Mouse (Mus musculus) left cerebral cortex, adult 2 months (tissue): ENCODE data around the gene Hypm. TPM values are rescaled to one million over a fixed set of nuclear protein-coding genes. Genes with fewer than 3 reads are reported as not detected.

Source experiments
- DNase-seq, 2 experiments: peaks; one replicate each; pipeline ENCODE4 v3.0.0; 2021 to 2022; ENCODE audit warnings: low spot score in 2 of 2, mixed read lengths in 1 of 2; ENCODE audit errors: extremely low spot score in 1 of 2
- H3K27ac ChIP-seq: fragments of 200-600 bp; 2 replicates; pipeline ENCODE4 v1.8.1; 2022
- H3K4me3 ChIP-seq: fragments of 200-600 bp; 2 replicates; pipeline ENCODE4 v1.8.1; 2022
- CTCF ChIP-seq: fragments of 200-600 bp; IDR thresholded peaks from 2 replicates; pipeline ENCODE4 v1.8.1; 2022; ENCODE audit warnings: antibody characterized with exemption, mild to moderate bottlenecking, moderate library complexity
- intact Hi-C: fragments of 180-260 bp; cut with DNase I; formaldehyde crosslinking; loops from one replicate; pipeline ENCODE4 v1.15.1; 2025
- long read RNA-seq, 2 experiments: library from polyadenylated mRNA; stranded (forward); transcript quantifications; one replicate each; pipeline ENCODE4 v2.0.0; 2021; ENCODE audit warnings: borderline mapping rate in 2 of 2
- total RNA-seq, 2 experiments: library from RNA; stranded (reverse); gene quantifications; 2 replicates each; pipeline ENCODE4 v1.2.3; 2021

Gene Hypm
- not detected for total RNA-seq
- long read RNA-seq, experiment 1, result 0 reads
- long read RNA-seq, experiment 2, result 0 reads

GRCm38 (mm10) chrX:9846628-9847027, at the start of gene Hypm:
Gene Hypm, plus strand, starts transcription at chrX:9846928.
- DNase-seq, result no peak
- Histone ChIP-seq H3K27ac (no peak within 1 kb of the TSS), H3K4me3 (no peak within 1 kb of the TSS)
- intact Hi-C loops, result no loop called here
- no peak for TF ChIP-seq CTCF

- intact Hi-C loops, result no loop called here
- no peak for TF ChIP-seq CTCF
- no peak for DNase-seq
- no peak overlapping the region for H3K4me3 ChIP-seq
- H3K27ac ChIP-seq, result no peak overlapping the region
These were observed 36.6 kb upstream of the Hypm start for GRCm38 (mm10) chrX:9810101-9810500.

DNA sequence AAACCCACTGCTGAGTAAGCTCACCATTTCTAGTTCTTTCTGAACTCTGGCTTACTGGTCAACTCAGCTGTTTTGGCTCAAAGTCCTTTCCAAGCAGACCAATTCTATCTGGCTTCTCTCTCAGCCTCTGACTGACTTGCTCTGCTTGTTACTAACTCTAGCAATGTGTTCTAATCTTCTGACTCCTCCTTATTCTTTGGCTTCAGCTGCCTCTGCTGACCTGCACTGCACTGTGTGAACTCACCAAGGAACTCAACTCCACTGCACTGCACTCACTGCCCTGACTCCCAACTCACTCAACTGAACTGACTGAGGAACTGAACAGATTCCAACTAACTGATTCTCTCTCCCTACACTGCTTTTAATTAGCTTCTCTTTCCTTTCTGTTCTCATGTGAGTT, 34.3 kb upstream of the Hypm start:
- TF ChIP-seq CTCF, result no peak
- intact Hi-C loops, result no loop called here
- H3K27ac ChIP-seq, result no peak overlapping the region
- no peak overlapping the region for H3K4me3 ChIP-seq
- no peak for DNase-seq

- no peak for DNase-seq
- intact Hi-C loops, result no loop called here
- Histone ChIP-seq H3K27ac (no peak overlapping the region), H3K4me3 (no peak overlapping the region)
- no peak for TF ChIP-seq CTCF
These were observed 11.9 kb upstream of the Hypm start for GRCm38 (mm10) chrX:9834779-9835178.

GRCm38 (mm10) chrX:9849403-9849802, 2.7 kb downstream of the Hypm start, which contains the start of gene H2al3:
Gene H2al3, plus strand, starts transcription at chrX:9849703.
- TF ChIP-seq CTCF, result no peak
- intact Hi-C loops, result no loop called here
- Histone ChIP-seq H3K27ac (no peak within 1 kb of the TSS), H3K4me3 (no peak within 1 kb of the TSS)
- DNase-seq, result no peak

GRCm38 (mm10) chrX:9861859-9862258, 15.1 kb downstream of the Hypm start:
- Histone ChIP-seq H3K4me3 (no peak overlapping the region), H3K27ac (no peak overlapping the region)
- no peak for DNase-seq
- intact Hi-C loops, result no loop called here
- no peak for TF ChIP-seq CTCF

- H3K4me3 ChIP-seq, result no peak overlapping the region
- no peak for TF ChIP-seq CTCF
- intact Hi-C loops, result no loop called here
- no peak overlapping the region for H3K27ac ChIP-seq
- DNase-seq, result no peak
These were observed 28.8 kb downstream of the Hypm start for GRCm38 (mm10) chrX:9875519-9875918.

- Histone ChIP-seq H3K27ac (no peak within 1 kb of the TSS), H3K4me3 (no peak within 1 kb of the TSS)
- TF ChIP-seq CTCF, result no peak
- no peak for DNase-seq
- intact Hi-C loops, result no loop called here
These were observed 38.6 kb downstream of the Hypm start, which contains the start of gene Sytl5 for GRCm38 (mm10) chrX:9885322-9885721. Gene Sytl5, plus strand, starts transcription at chrX:9885622.

Other genes starting within 250 kb of the Hypm start
- gene Dynlt3, start 183.9 kb upstream of the Hypm start, total RNA-seq, result 100 to 1,000 TPM; 109 to 110 TPM
- not detected for gene H2al3, start 2.8 kb downstream of the Hypm start, total RNA-seq
- gene Sytl5, start 38.7 kb downstream of the Hypm start, total RNA-seq, result 1 to 10 TPM; 4.9 to 5.6 TPM